Mouse (Mus musculus) hindbrain, embryonic 11.5 days (tissue): ENCODE data around the gene Mast3. TPM values are rescaled to one million over a fixed set of nuclear protein-coding genes. Genes with fewer than 3 reads are reported as not detected.

Experiments used
- ATAC-seq: fragments of 200-750 bp; cut with Nextera tagmentation; 2 replicates; pipeline ENCODE4 v1.8.0; 2017; ENCODE audit warnings: mild to moderate bottlenecking, moderate TSS enrichment, moderate library complexity; ENCODE audit not compliant: low FRiP score
- DNase-seq: peaks from one replicate; pipeline ENCODE4 v3.0.0-alpha.2; 2015; ENCODE audit warnings: low spot score
- H3K27ac ChIP-seq: fragments of 300-500 bp; sonication (generic); 2 replicates; pipeline ENCODE4 v1.5.1; 2014; ENCODE audit warnings: mild to moderate bottlenecking, low read depth, low read length
- H3K27me3 ChIP-seq: fragments of 300-500 bp; sonication (generic); 2 replicates; pipeline ENCODE4 v1.6.1; 2014; ENCODE audit warnings: mild to moderate bottlenecking, low read length, moderate library complexity, mixed read lengths; ENCODE audit not compliant: control insufficient read depth, insufficient read depth
- H3K36me3 ChIP-seq: fragments of 300-500 bp; sonication (generic); 2 replicates; pipeline ENCODE4 v1.6.1; 2014; ENCODE audit warnings: mild to moderate bottlenecking, low read length, moderate library complexity, mixed read lengths; ENCODE audit not compliant: control insufficient read depth, insufficient read depth
- H3K4me1 ChIP-seq: fragments of 300-500 bp; sonication (generic); replicated peaks from 2 replicates; pipeline ENCODE4 v1.6.1; 2014; ENCODE audit warnings: low read length, mixed read lengths; ENCODE audit not compliant: control insufficient read depth, insufficient read depth
- H3K4me2 ChIP-seq: fragments of 300-500 bp; sonication (generic); replicated peaks from 2 replicates; pipeline ENCODE4 v1.6.1; 2014; ENCODE audit warnings: mild to moderate bottlenecking, low read depth, low read length
- H3K4me3 ChIP-seq: fragments of 300-500 bp; sonication (generic); 2 replicates; pipeline ENCODE4 v1.5.1; 2014; ENCODE audit warnings: low read depth, low read length
- H3K9ac ChIP-seq: fragments of 300-500 bp; sonication (generic); 2 replicates; pipeline ENCODE4 v1.6.1; 2014; ENCODE audit warnings: low read depth, low read length
- H3K9me3 ChIP-seq: fragments of 300-500 bp; sonication (generic); 2 replicates; pipeline ENCODE4 v1.6.1; 2016; ENCODE audit warnings: low read length; ENCODE audit not compliant: control insufficient read depth
- WGBS: fragments of 180-500 bp; shearing (Covaris S2); extraction: QIAGEN DNeasy Blood & Tissue Kit; methylation state at CpG from one replicate; pipeline ENCODE4 v1.1.7; 2014; 5-methylcytosine and 5-hydroxymethylcytosine counted together
- polyA plus RNA-seq: library from polyadenylated mRNA; unstranded; fragments of >200 nt; fragmentation: Nextera tagmentation; extraction: Ambion mirVana; gene quantifications from 2 replicates; pipeline ENCODE4 v1.2.1, GENCODE M21; 2014

The Mast3 gene
- polyA plus RNA-seq, 1 experiment from 2014 or later = 11.2 TPM

DNA sequence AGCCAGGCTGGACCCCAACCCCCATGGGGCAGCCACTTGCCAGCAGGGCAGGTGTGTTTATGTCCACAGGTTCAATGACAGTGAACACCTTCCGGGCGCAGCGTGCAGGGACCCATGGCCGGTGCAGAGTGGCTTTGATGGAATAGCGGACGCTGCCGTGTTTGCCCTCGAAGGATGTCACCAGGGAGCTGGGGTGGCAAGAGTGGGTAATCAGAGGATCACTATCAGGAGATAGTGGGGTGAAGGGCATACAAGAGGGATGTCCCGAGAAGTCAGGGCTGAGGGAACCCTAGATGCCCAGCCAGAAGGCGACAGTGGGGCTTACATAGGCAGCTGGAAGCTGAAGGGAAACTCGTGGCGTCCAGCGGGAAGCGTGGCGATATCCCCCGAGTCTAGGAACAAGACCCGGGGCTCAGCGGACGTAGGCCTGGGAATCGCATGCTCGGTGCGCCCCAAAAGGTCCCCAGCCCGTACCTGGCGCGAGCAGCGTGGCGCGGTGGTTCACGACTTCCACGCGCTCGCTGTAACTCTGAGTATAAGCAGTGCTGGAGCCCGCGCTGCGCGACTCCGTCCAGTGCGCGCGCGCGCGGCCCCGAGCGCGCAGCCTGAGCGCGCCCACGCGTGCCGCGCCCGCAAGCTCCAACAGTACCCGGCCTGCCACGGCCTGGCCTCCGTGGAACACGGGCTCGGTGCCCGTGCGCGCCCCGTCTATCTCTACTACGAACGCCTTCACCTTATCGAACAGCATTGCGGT lies 34.0 kb upstream of the Mast3 start:
- Histone ChIP-seq H3K36me3 (no peaks in the 10 kb centered on the region), H3K27ac (peak overlapping the region; percentile 67), H3K4me1 (peaks cover 5% of the 10 kb centered on the region; the same call in 1 of the 2 replicates), H3K27me3 (no peaks in the 10 kb centered on the region), H3K9ac (peak overlapping the region; percentile 70), H3K9me3 (no peaks in the 10 kb centered on the region), H3K4me3 (peak overlapping the region; percentile 57), H3K4me2 (peak overlapping the region; percentile 83)
- 4% methylated on average over 59 of the region's 66 CpGs for WGBS
- no peak for DNase-seq
- peak; percentile 37 for ATAC-seq

DNA sequence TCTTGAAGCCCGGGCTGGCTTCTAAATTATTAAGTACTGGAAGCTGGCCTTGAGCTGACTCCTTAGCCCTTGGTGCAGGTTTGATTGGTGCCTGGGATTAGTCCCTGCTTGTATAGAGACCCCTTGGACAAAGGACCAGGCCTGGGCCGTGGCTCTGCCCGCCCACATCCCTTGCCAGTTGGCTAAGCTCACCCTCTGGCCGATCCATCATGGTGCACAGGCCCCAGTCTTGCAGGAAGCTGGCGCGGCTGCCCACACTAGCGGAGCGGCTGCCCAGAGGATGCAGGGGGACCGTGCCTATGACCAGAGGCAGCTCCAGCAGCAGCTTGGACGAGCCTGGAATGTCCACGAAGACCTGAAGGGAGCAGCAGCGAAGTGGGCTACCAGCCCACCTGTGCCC lies 31.8 kb upstream of the Mast3 start:
- H3K36me3 ChIP-seq = no peaks in the 10 kb centered on the region
- ATAC-seq (no peak), DNase-seq (no peak)
- no peak overlapping the region for H3K9ac ChIP-seq
- WGBS = 91% methylated on average over 12 of the region's 12 CpGs
- H3K4me1 ChIP-seq = peaks cover 5% of the 10 kb centered on the region; the same call in 1 of the 2 replicates
- no peak overlapping the region for H3K4me3 ChIP-seq
- H3K27me3 ChIP-seq = no peaks in the 10 kb centered on the region
- no peaks in the 10 kb centered on the region for H3K9me3 ChIP-seq
- no peak overlapping the region for H3K4me2 ChIP-seq
- H3K27ac ChIP-seq = no peak overlapping the region

DNA sequence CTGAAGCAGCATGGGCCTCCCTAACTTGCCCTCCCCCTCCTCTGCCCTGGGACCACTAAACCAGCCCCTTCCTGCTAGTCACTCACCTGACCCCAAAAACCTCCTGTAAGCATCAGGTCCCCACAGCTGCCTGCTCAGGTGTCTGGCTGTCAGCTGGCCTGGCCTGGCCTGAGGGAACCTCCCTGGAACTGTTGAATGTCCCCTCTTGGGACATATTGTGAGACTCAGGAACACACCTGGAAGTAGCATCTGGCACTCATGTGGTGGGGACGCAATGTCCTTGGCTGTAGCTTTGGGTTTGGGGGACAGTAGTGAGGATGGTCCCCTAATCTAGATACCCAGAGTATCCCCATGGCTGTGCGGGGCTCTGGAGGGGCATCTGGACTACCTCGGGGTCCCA lies 29.2 kb upstream of the Mast3 start:
- H3K27me3 ChIP-seq = no peaks in the 10 kb centered on the region
- H3K4me2 ChIP-seq = no peak overlapping the region
- 91% methylated on average over 3 of the region's 3 CpGs for WGBS
- H3K36me3 ChIP-seq = no peaks in the 10 kb centered on the region
- no peaks in the 10 kb centered on the region for H3K9me3 ChIP-seq
- H3K4me3 ChIP-seq = no peak overlapping the region
- DNase-seq = no peak
- H3K9ac ChIP-seq = no peak overlapping the region
- peaks cover 3% of the 10 kb centered on the region; the same call in 1 of the 2 replicates for H3K4me1 ChIP-seq
- ATAC-seq = no peak
- H3K27ac ChIP-seq = no peak overlapping the region

DNA sequence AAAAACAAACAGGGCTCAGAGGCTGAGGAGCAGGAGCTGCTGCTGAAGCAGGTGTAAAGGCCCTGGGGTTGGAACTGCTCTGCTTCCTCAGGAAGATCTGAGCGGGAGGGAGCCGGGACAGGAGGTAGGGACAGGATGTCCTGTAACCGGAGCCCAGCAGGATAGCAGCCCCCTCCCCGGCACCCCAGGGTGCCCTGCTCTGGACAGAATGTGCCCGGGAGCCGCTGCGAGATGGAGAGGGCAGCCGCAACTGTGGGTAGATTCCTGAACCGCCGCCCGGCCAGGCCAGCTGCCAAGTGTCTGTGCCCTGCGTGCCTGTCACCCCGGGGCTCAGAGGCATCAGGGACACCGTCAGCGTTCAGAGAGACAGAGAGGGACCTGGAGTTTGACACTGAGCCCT lies 28.7 kb upstream of the Mast3 start:
- Histone ChIP-seq H3K4me3 (no peak overlapping the region), H3K27me3 (no peaks in the 10 kb centered on the region), H3K27ac (no peak overlapping the region), H3K4me2 (no peak overlapping the region), H3K36me3 (no peaks in the 10 kb centered on the region), H3K4me1 (peaks cover 1% of the 10 kb centered on the region; the same call in 1 of the 2 replicates), H3K9ac (no peak overlapping the region), H3K9me3 (no peaks in the 10 kb centered on the region)
- 52% methylated on average over 15 of the region's 15 CpGs for whole genome bisulfite sequencing
- DNase-seq (no peak), ATAC-seq (no peak)

DNA sequence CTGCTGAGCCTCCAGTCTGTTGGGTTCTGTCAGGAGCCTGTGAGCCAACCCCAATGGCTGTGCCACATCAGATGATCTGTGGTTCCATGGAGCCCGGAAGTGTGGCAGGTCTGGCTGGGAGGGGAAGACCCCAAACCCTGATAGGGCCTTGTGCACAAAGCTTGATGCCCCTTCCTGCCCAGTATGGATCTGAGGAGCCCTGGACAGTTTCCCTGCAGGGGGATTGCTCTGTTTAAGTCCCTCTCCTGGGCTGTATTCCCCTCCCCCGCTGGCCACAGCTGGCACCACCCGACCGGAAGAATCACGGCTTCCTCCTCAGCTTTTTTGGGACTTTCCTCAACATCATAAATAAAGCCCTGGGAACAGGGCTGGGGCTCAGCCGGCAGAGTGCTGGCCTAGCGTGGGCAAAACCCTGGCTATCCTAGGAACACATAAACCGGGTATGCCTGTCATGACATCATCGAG lies 28.2 kb upstream of the Mast3 start:
- DNase-seq (peak; percentile 18), ATAC-seq (no peak)
- Histone ChIP-seq H3K36me3 (no peaks in the 10 kb centered on the region), H3K9ac (no peak overlapping the region), H3K9me3 (no peaks in the 10 kb centered on the region), H3K4me2 (no peak overlapping the region), H3K4me1 (no peaks in the 10 kb centered on the region), H3K27ac (no peak overlapping the region), H3K27me3 (no peaks in the 10 kb centered on the region), H3K4me3 (no peak overlapping the region)
- 56% methylated on average over 9 of the region's 9 CpGs for WGBS

DNA sequence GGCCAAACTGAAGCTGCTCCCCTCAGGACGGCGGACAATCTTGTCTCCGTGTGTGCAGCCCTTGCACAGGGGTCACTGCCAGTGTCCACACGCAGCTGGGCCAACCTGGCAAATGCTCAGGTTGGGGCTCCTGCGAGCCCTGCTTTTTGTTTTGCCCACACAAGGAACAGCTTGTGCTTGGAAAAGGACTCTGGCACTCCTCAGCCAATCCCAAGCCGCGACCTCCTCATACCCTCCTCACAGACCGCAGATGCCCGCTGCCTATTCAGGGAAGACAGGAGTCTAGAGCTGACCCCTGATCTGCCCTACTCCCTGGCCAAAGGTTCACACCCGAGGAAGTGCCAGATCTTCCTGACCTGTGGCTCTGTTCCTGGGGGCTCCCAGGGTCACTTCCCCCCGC lies 27.5 kb upstream of the Mast3 start:
- ATAC-seq (no peak), DNase-seq (no peak)
- H3K9me3 ChIP-seq = no peaks in the 10 kb centered on the region
- no peak overlapping the region for H3K4me2 ChIP-seq
- H3K4me1 ChIP-seq = no peaks in the 10 kb centered on the region
- no peak overlapping the region for H3K27ac ChIP-seq
- no peaks in the 10 kb centered on the region for H3K27me3 ChIP-seq
- 66% methylated on average over 11 of the region's 11 CpGs for WGBS
- no peak overlapping the region for H3K9ac ChIP-seq
- H3K4me3 ChIP-seq = no peak overlapping the region
- H3K36me3 ChIP-seq = no peaks in the 10 kb centered on the region

DNA sequence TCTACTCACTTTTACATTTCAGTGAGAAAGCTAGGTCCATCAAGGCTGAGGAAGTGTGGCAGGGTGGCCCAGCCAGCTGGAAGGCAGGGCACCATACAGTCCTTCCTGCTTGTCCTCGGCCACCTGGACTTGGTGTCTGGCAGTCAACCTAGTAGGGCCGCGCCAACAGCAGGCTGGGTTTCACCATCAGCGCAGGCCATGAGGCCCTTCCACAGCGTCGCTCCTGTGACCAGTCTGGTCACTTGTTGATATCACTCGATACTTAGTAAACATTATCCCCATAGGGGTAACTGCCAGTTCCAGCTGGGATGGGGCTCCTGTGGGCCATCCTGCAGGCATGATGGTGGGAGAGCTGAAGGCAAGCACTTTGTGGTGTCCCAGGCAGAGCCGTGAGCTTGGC lies 26.7 kb upstream of the Mast3 start:
- WGBS = 90% methylated on average over 8 of the region's 8 CpGs
- Histone ChIP-seq H3K27ac (no peak overlapping the region), H3K4me2 (no peak overlapping the region), H3K9me3 (no peaks in the 10 kb centered on the region), H3K36me3 (no peaks in the 10 kb centered on the region), H3K4me3 (no peak overlapping the region), H3K27me3 (no peaks in the 10 kb centered on the region), H3K9ac (no peak overlapping the region), H3K4me1 (no peaks in the 10 kb centered on the region)
- no peak for DNase-seq
- ATAC-seq = no peak

DNA sequence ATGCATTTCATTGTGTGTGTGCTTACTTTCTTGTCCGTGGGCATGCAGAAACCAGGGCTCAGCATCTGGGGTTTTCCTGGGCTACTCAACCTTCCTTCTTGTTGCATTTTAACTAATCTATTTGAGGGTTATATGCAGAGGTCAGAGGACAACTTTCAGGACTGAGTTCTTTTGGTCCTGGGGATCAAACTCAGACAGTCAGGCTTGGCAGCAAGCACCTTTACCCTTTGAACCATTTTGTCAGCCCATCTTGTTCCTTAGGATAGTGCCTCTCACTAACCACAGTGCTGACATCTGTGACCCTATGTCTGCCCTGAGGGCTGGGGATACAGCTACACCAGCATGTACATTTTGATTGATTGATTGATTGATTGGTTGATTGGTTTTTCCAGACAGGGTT lies 22.9 kb upstream of the Mast3 start:
- no peak overlapping the region for H3K27ac ChIP-seq
- H3K4me2 ChIP-seq = no peak overlapping the region
- no peaks in the 10 kb centered on the region for H3K36me3 ChIP-seq
- ATAC-seq (no peak), DNase-seq (no peak)
- no peak overlapping the region for H3K9ac ChIP-seq
- no peaks in the 10 kb centered on the region for H3K27me3 ChIP-seq
- H3K9me3 ChIP-seq = no peaks in the 10 kb centered on the region
- no peaks in the 10 kb centered on the region for H3K4me1 ChIP-seq
- WGBS = 84% methylated on average over 1 of the region's 1 CpGs
- H3K4me3 ChIP-seq = no peak overlapping the region

DNA sequence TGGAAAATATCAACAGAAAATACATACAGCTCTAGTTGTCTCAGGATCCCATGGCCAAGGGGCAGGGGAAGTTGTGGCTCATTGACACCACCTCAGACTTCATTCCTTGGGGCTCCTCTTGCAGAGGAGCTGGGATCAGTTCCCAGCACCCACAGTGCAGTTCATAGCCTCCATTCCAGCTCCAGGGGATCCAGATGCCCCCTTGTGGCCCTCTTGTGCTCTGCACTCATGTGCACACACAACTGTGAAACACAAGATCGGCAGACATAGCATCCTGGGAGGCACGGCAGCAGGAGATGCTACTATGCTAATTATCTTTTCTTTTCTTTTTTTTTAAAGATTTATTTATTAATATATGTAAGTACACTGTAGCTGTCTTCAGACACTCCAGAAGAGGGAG lies 22.2 kb upstream of the Mast3 start:
- Histone ChIP-seq H3K9ac (no peak overlapping the region), H3K36me3 (no peaks in the 10 kb centered on the region), H3K4me1 (no peaks in the 10 kb centered on the region), H3K9me3 (no peaks in the 10 kb centered on the region), H3K4me2 (no peak overlapping the region), H3K4me3 (no peak overlapping the region), H3K27me3 (no peaks in the 10 kb centered on the region), H3K27ac (no peak overlapping the region)
- DNase-seq (no peak), ATAC-seq (no peak)
- WGBS = 89% methylated on average over 2 of the region's 2 CpGs
